Mouse (Mus musculus): ENCODE data around the gene Guca1a. TPM values are rescaled to one million over a fixed set of nuclear protein-coding genes. Genes with fewer than 3 reads are reported as not detected.
"Not testable (repeated sequence)": the region's sequence is repeated elsewhere in the genome, so short reads cannot be mapped to it uniquely, and the experiment has no call there.

The Guca1a gene
- polyA plus RNA-seq, 1 experiment from 2014 or later = 3.8 TPM

- H3K4me3 ChIP-seq = no peak overlapping the region
- no peak overlapping the region for H3K4me2 ChIP-seq
- H3K27ac ChIP-seq (ENCODE audit: poor library complexity, severe bottlenecking) = peak overlapping the region; percentile 79; the same call in 1 of the 2 replicates
- H3K27me3 ChIP-seq (replicated peaks) = no peaks in the 10 kb centered on the region
- peaks cover 72% of the 10 kb centered on the region for H3K4me1 ChIP-seq (replicated peaks)
- H3K36me3 ChIP-seq = no peaks in the 10 kb centered on the region
- H3K9me3 ChIP-seq (replicated peaks) = no peaks in the 10 kb centered on the region
- 41% methylated on average over 9 of the region's 9 CpGs for WGBS
- ATAC-seq (ENCODE audit: insufficient number of reproducible peaks, low FRiP score) = no peak
- H3K9ac ChIP-seq = no peak overlapping the region
These were observed 39.1 kb upstream of the Guca1a start for GRCm38 (mm10) chr17:47439396-47440028.

DNA sequence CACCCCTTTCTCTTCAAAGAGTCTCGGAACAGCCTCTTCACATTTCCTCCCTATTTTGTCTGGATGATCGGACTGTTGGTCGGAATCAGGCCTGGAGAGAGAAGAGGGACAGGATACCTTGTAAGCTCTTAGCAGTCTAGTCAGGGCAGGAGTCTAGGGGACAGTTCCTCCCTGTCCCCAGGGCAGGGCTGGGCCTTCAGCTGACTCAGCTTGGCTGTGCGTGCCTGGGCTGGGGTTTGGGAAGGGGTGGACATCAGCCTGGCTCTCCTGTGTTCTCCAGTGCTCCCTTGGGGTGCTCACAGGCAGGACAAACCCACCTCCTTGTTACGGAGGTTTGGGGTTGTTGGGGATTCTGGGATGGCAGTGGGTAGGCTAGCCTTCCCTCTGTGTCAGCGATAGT lies 38.2 kb upstream of the Guca1a start:
- no peaks in the 10 kb centered on the region for H3K36me3 ChIP-seq
- H3K9ac ChIP-seq = no peak overlapping the region
- no peaks in the 10 kb centered on the region for H3K9me3 ChIP-seq (replicated peaks)
- no peak for ATAC-seq (ENCODE audit: insufficient number of reproducible peaks, low FRiP score)
- no peak overlapping the region for H3K27ac ChIP-seq (ENCODE audit: poor library complexity, severe bottlenecking)
- H3K4me2 ChIP-seq = no peak overlapping the region
- H3K27me3 ChIP-seq (replicated peaks) = no peaks in the 10 kb centered on the region
- H3K4me3 ChIP-seq = no peak overlapping the region
- WGBS = 71% methylated on average over 6 of the region's 6 CpGs
- peaks cover 64% of the 10 kb centered on the region for H3K4me1 ChIP-seq (replicated peaks)

DNA sequence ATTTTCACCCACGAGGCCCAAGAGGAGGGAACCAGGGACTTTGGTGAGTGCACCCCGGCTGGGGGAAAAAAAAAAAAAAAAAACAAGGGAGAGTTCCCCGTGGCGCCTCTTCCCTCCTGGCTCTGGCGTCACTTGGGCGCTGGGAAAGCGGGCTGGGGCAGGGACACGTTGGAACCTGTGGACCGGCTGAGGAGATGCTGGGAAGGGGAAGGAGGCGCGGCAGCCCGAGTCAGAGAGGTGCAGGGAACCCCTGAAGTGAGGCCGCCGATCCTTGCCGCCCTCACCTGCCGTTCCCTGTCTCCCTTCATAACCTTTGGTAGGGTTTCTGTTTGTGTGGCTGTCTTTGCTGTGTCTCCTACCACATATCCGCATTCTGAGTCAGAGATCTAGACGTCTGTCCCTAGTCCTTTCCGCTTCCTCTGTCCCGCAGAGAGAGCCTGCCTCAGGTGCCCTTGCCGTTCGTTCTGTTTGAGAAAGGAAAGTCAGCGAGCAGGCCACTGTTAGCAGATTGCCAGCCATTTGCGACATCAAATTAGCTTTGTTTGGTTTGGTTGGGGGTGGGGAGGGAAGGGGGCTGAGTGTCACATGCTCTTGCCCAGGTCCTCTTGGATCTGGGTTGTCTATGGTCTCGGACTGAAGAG lies 36.6 kb upstream of the Guca1a start, which contains the start of gene 1700001C19Rik:
Gene 1700001C19Rik (minus strand): TSS at position 470 of the 641 bp plus-strand sequence.
- Histone ChIP-seq H3K4me3 (peak within 1 kb of the TSS; percentile 59), H3K27me3 (replicated peaks) (no peaks in the 10 kb centered on the region), H3K36me3 (no peaks in the 10 kb centered on the region), H3K9ac (peak within 1 kb of the TSS; percentile 72), H3K4me2 (peak within 1 kb of the TSS; percentile 91), H3K27ac (ENCODE audit: poor library complexity, severe bottlenecking) (no peak within 1 kb of the TSS), H3K4me1 (replicated peaks) (peaks cover 50% of the 10 kb centered on the region), H3K9me3 (replicated peaks) (no peaks in the 10 kb centered on the region)
- ATAC-seq (ENCODE audit: insufficient number of reproducible peaks, low FRiP score) = no peak
- 2% methylated on average over 25 of the region's 25 CpGs for WGBS

- peak within 1 kb of the TSS; percentile 59 for H3K4me3 ChIP-seq
- no peaks in the 10 kb centered on the region for H3K36me3 ChIP-seq
- no peaks in the 10 kb centered on the region for H3K27me3 ChIP-seq (replicated peaks)
- no peaks in the 10 kb centered on the region for H3K9me3 ChIP-seq (replicated peaks)
- H3K4me1 ChIP-seq (replicated peaks) = peaks cover 43% of the 10 kb centered on the region
- H3K4me2 ChIP-seq = peak within 1 kb of the TSS; percentile 91
- 2% methylated on average over 45 of the region's 45 CpGs for WGBS
- no peak for ATAC-seq (ENCODE audit: insufficient number of reproducible peaks, low FRiP score)
- no peak within 1 kb of the TSS for H3K27ac ChIP-seq (ENCODE audit: poor library complexity, severe bottlenecking)
- peak within 1 kb of the TSS; percentile 72 for H3K9ac ChIP-seq
These were observed 35.9 kb upstream of the Guca1a start, which contains the start of gene AI661453 for GRCm38 (mm10) chr17:47436156-47436906. Gene AI661453, plus strand, starts transcription at chr17:47436615.

GRCm38 (mm10) chr17:47430815-47431214 lies 30.4 kb upstream of the Guca1a start:
- Histone ChIP-seq H3K4me1 (replicated peaks) (peaks cover 9% of the 10 kb centered on the region), H3K27ac (ENCODE audit: poor library complexity, severe bottlenecking) (no peak overlapping the region), H3K36me3 (no peaks in the 10 kb centered on the region), H3K4me3 (no peak overlapping the region), H3K9me3 (replicated peaks) (no peaks in the 10 kb centered on the region), H3K4me2 (no peak overlapping the region), H3K27me3 (replicated peaks) (no peaks in the 10 kb centered on the region), H3K9ac (no peak overlapping the region)
- WGBS = 72% methylated on average over 5 of the region's 5 CpGs
- ATAC-seq (ENCODE audit: insufficient number of reproducible peaks, low FRiP score) = no peak

DNA sequence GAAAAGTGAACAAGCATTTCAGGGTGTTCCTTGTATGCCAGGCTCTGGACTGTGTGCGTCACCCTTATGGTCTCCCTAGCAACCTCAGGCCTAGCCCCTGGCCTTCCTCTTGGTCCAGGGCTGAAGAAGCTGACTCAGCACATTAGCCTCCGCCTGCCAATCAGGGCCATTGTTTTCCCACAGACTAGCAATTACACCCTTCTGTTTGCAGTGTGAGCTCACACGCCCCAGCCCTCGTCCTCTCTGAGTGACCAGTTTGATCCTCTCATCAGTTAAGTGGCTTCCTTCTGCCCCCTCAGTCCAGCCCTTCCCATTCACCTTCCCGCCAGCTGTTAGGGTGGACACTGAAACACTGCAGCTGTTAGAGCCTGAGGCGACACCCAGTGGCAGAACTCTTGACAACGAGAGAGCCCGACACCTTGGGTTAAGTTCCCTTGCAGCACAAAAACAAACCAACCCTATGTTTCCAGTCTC lies 28.5 kb upstream of the Guca1a start:
- no peaks in the 10 kb centered on the region for H3K36me3 ChIP-seq
- H3K4me3 ChIP-seq = no peak overlapping the region
- peaks cover 3% of the 10 kb centered on the region; the same call in 1 of the 2 replicates for H3K9me3 ChIP-seq (replicated peaks)
- H3K27ac ChIP-seq (ENCODE audit: poor library complexity, severe bottlenecking) = no peak overlapping the region
- peaks cover 24% of the 10 kb centered on the region for H3K4me1 ChIP-seq (replicated peaks)
- H3K4me2 ChIP-seq = peak overlapping the region; percentile 55
- no peaks in the 10 kb centered on the region for H3K27me3 ChIP-seq (replicated peaks)
- peak; percentile 54 for ATAC-seq (ENCODE audit: insufficient number of reproducible peaks, low FRiP score)
- peak overlapping the region; percentile 43; the same call in 1 of the 2 replicates for H3K9ac ChIP-seq
- 5% methylated on average over 8 of the region's 8 CpGs for WGBS

GRCm38 (mm10) chr17:47427316-47427715 lies 26.9 kb upstream of the Guca1a start:
- no peaks in the 10 kb centered on the region for H3K27me3 ChIP-seq (replicated peaks)
- H3K4me1 ChIP-seq (replicated peaks) = peaks cover 24% of the 10 kb centered on the region
- H3K9me3 ChIP-seq (replicated peaks) = peaks cover 3% of the 10 kb centered on the region; the same call in 1 of the 2 replicates
- no peak overlapping the region for H3K9ac ChIP-seq
- no peak overlapping the region for H3K27ac ChIP-seq (ENCODE audit: poor library complexity, severe bottlenecking)
- H3K36me3 ChIP-seq = no peaks in the 10 kb centered on the region
- H3K4me3 ChIP-seq = no peak overlapping the region
- no peak overlapping the region for H3K4me2 ChIP-seq
- no peak for ATAC-seq (ENCODE audit: insufficient number of reproducible peaks, low FRiP score)
- WGBS = 58% methylated on average over 6 of the region's 6 CpGs

DNA sequence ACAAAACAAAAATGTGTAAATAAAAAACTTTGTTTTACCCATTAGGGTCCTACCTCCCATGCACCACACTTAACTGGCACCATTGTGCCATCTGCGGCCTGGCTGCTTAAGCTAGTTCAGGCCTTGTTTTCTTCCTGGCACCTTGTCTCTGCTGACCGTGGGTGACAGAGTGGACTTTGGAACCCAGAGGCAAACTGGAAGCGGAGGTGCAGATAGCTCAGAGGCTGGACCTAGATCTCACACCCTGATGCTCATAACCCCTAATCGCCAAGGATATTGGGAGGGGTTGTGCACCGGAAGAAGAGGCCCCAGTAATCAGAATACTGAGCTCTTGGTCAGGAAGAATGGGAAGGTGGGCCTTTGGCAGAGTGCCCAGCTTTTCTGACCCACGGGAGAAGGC lies 23.8 kb upstream of the Guca1a start:
- 58% methylated on average over 6 of the region's 6 CpGs for WGBS
- no peak for ATAC-seq (ENCODE audit: insufficient number of reproducible peaks, low FRiP score)
- peaks cover 22% of the 10 kb centered on the region for H3K4me1 ChIP-seq (replicated peaks)

GRCm38 (mm10) chr17:47422616-47423015 lies 22.2 kb upstream of the Guca1a start:
- H3K4me1 ChIP-seq (replicated peaks) = peaks cover 15% of the 10 kb centered on the region
- not testable (repeated sequence) for H3K4me3 ChIP-seq; H3K4me2 ChIP-seq; H3K36me3 ChIP-seq; H3K9ac ChIP-seq; H3K27ac ChIP-seq (ENCODE audit: poor library complexity, severe bottlenecking); H3K9me3 ChIP-seq (replicated peaks); ATAC-seq (ENCODE audit: insufficient number of reproducible peaks, low FRiP score)
- 83% methylated on average over 1 of the region's 1 CpGs for WGBS
- H3K27me3 ChIP-seq (replicated peaks) = peaks cover 11% of the 10 kb centered on the region

More for the DNA sequence above, 23.8 kb upstream of the Guca1a start:
- H3K9ac ChIP-seq = no peak overlapping the region
- H3K27me3 ChIP-seq (replicated peaks) = peaks cover 7% of the 10 kb centered on the region; the same call in 1 of the 2 replicates
- no peaks in the 10 kb centered on the region for H3K36me3 ChIP-seq
- H3K4me2 ChIP-seq = no peak overlapping the region
- no peak overlapping the region for H3K4me3 ChIP-seq
- no peak overlapping the region for H3K27ac ChIP-seq (ENCODE audit: poor library complexity, severe bottlenecking)
- peaks cover 3% of the 10 kb centered on the region; the same call in 1 of the 2 replicates for H3K9me3 ChIP-seq (replicated peaks)

- peaks cover 15% of the 10 kb centered on the region for H3K4me1 ChIP-seq (replicated peaks)
- no peak for ATAC-seq (ENCODE audit: insufficient number of reproducible peaks, low FRiP score)
- H3K9ac ChIP-seq = no peak overlapping the region
- H3K36me3 ChIP-seq = no peaks in the 10 kb centered on the region
- peaks cover 12% of the 10 kb centered on the region for H3K27me3 ChIP-seq (replicated peaks)
- no peak overlapping the region for H3K27ac ChIP-seq (ENCODE audit: poor library complexity, severe bottlenecking)
- H3K4me3 ChIP-seq = no peak overlapping the region
- H3K9me3 ChIP-seq (replicated peaks) = peaks cover 4% of the 10 kb centered on the region
- WGBS = 75% methylated on average over 3 of the region's 3 CpGs
- no peak overlapping the region for H3K4me2 ChIP-seq
These were observed 21.2 kb upstream of the Guca1a start for GRCm38 (mm10) chr17:47421566-47421965.

GRCm38 (mm10) chr17:47420195-47420594 lies 19.8 kb upstream of the Guca1a start:
- WGBS = 66% methylated on average over 2 of the region's 2 CpGs
- no peaks in the 10 kb centered on the region for H3K36me3 ChIP-seq

More at GRCm38 (mm10) chr17:47420195-47420594, 19.8 kb upstream of the Guca1a start:
- Histone ChIP-seq H3K27ac (ENCODE audit: poor library complexity, severe bottlenecking) (no peak overlapping the region), H3K4me2 (no peak overlapping the region), H3K4me1 (replicated peaks) (peaks cover 9% of the 10 kb centered on the region), H3K4me3 (no peak overlapping the region), H3K9me3 (replicated peaks) (peaks cover 9% of the 10 kb centered on the region), H3K9ac (no peak overlapping the region), H3K27me3 (replicated peaks) (peaks cover 12% of the 10 kb centered on the region)
- no peak for ATAC-seq (ENCODE audit: insufficient number of reproducible peaks, low FRiP score)
